Mouse (Mus musculus) C2C12 (cell line): Measurements from ENCODE around the gene Rtl9. TPM values are rescaled to one million over a fixed set of nuclear protein-coding genes. Genes with fewer than 3 reads are reported as not detected.

Source experiments
- H3K27me3 ChIP-seq: one replicate; pipeline ENCODE4 v1.6.1; 2011; ENCODE audit not compliant: control insufficient read depth, insufficient read depth, insufficient read length
- H3K36me3 ChIP-seq: one replicate; pipeline ENCODE4 v1.6.1; 2011; ENCODE audit not compliant: control insufficient read depth, insufficient read depth
- H3K4me3 ChIP-seq: one replicate; pipeline ENCODE4 v1.5.1; 2011; ENCODE audit warnings: mild to moderate bottlenecking, control low read depth; ENCODE audit not compliant: poor library complexity, insufficient read depth, severe bottlenecking
- H3K79me2 ChIP-seq: one replicate; pipeline ENCODE4 v1.6.1; 2011; ENCODE audit not compliant: control insufficient read depth, insufficient read depth
- H3K79me3 ChIP-seq: one replicate; pipeline ENCODE4 v1.6.1; 2011; ENCODE audit warnings: low read depth, control low read depth
- H3ac ChIP-seq: one replicate; pipeline ENCODE3; 2011; ENCODE audit warnings: low read depth; ENCODE audit not compliant: control insufficient read depth, insufficient read length
- CEBPB ChIP-seq: IDR thresholded peaks from one replicate; pipeline ENCODE4 v1.6.1; 2011; ENCODE audit warnings: low read depth, mild to moderate bottlenecking, control low read depth, moderate library complexity
- CTCF ChIP-seq: IDR thresholded peaks from one replicate; pipeline ENCODE4 v1.5.1; 2011; ENCODE audit not compliant: control insufficient read depth, insufficient read depth, insufficient read length
- FOSL1 ChIP-seq: IDR thresholded peaks from one replicate; pipeline ENCODE4 v1.8.0; 2011; ENCODE audit warnings: mild to moderate bottlenecking, low read length; ENCODE audit not compliant: poor library complexity, insufficient read depth, severe bottlenecking
- MAX ChIP-seq: IDR thresholded peaks from one replicate; pipeline ENCODE4 v1.6.1; 2011; ENCODE audit warnings: mild to moderate bottlenecking, control low read depth
- MYOD1 ChIP-seq: IDR thresholded peaks from one replicate; pipeline ENCODE4 v1.6.1; 2011; ENCODE audit warnings: low read depth; ENCODE audit not compliant: control insufficient read depth, insufficient read length
- MYOG ChIP-seq: IDR thresholded peaks from one replicate; pipeline ENCODE4 v1.6.1; 2011; ENCODE audit not compliant: control insufficient read depth, insufficient read length; ENCODE audit errors: extremely low read depth
- USF1 ChIP-seq: IDR thresholded peaks from one replicate; pipeline ENCODE4 v1.6.1; 2011; ENCODE audit warnings: low read depth, mild to moderate bottlenecking, control low read depth, moderate library complexity
- polyA plus RNA-seq: library from polyadenylated mRNA; unstranded; fragments of >200 nt; fragmentation: generic; extraction: Trizol; gene quantifications from one replicate; pipeline ENCODE4 v1.2.1, GENCODE M21; 2012; ENCODE audit warnings: missing spikeins

The Rtl9 gene
- polyA plus RNA-seq, 1 experiment = 0.01 TPM

DNA sequence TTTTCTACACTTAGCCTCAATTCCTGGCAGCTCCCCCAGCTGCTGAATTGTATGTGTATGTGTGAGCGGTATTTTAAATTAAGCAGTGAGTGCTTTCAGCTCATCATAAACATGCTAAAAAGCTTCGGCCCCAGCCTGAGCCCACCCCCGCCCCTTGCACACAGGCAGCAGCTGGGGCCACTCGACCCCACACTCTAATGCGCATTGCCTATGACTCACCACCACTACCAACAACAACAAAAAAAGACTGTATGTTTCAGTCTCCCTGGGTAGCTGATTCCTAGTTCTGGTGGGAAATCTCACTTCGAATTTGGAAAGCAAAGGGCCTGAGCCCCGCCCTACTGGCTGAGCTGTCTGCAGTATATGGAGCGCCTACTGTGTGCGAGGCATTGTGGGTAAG lies 35.1 kb upstream of the Rtl9 start:
- H3K79me3 ChIP-seq = no peaks in the 10 kb centered on the region
- no peaks in the 10 kb centered on the region for H3K27me3 ChIP-seq
- no peak overlapping the region for H3ac ChIP-seq
- H3K36me3 ChIP-seq = no peaks in the 10 kb centered on the region
- TF ChIP-seq MAX (no peak), CTCF (no peak), CEBPB (no peak), FOSL1 (no peak), MYOG (no peak), MYOD1 (no peak), USF1 (no peak)
- no peaks in the 10 kb centered on the region for H3K79me2 ChIP-seq
- H3K4me3 ChIP-seq = no peak overlapping the region

DNA sequence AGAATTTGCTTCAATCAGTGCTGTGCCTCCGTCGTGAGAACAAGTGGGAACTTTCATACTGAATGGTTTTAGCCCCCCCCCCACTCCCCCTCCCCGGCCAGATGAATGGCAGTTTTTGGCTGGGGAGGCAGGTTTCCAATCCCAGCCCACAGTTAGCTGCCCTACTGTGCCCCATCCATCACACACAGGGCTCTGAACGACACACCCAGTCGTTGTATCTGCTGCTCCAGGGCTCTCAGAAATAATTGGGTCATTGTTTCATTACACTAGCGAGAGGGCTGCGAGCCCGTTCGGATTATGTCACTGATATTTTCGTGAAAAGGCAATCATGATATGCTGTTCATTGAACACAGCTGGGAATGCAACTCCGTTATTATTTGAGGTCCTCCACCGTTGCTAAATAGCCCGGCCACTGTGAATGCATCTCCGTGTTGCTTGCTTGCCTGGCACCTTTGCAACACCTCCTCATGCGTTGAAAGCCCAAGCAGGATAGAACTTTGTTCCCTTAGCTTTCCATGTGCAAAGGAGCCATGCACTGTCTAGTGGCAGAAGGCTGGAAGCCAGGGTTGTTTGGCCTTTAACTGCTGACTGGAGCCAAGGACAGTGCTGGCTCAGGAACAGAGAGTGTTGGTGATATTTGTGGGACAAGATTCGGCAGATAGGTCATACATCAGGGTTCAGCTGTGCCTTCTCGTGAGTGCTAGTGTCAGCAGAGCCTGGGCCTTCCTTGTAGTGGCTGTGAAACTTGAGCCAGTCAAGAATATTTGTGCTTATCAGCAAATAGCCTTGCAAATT lies 32.9 kb upstream of the Rtl9 start:
- Histone ChIP-seq H3K4me3 (no peak overlapping the region), H3K79me2 (no peaks in the 10 kb centered on the region), H3K27me3 (no peaks in the 10 kb centered on the region), H3K36me3 (no peaks in the 10 kb centered on the region), H3K79me3 (no peaks in the 10 kb centered on the region), H3ac (no peak overlapping the region)
- TF ChIP-seq CEBPB (no peak), USF1 (no peak), MYOG (no peak), MYOD1 (no peak), CTCF (no peak), FOSL1 (no peak), MAX (no peak)

DNA sequence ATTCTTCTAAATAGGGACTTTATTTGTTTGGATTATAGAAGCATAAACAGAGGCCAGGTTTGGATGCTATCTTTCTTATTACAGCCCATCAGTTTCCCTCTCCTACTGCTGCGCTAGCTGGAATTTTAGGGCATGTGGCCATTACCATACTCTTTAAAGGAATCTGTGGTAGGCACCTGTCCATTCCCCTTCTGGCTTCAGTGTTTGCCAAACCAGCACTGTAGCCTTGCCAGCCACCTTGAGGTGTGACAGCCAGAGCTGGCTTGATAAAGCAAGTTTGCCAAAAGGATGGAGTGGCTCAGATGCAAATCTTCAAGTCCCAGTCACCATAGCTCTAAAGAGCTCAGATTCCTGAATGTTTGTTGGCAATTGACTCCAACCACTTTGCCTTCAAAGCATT lies 32.3 kb upstream of the Rtl9 start:
- Histone ChIP-seq H3K27me3 (no peaks in the 10 kb centered on the region), H3ac (no peak overlapping the region), H3K79me3 (no peaks in the 10 kb centered on the region), H3K79me2 (no peaks in the 10 kb centered on the region), H3K36me3 (no peaks in the 10 kb centered on the region), H3K4me3 (no peak overlapping the region)
- TF ChIP-seq MYOG (no peak), FOSL1 (no peak), MAX (no peak), MYOD1 (no peak), CEBPB (no peak), CTCF (no peak), USF1 (no peak)

DNA sequence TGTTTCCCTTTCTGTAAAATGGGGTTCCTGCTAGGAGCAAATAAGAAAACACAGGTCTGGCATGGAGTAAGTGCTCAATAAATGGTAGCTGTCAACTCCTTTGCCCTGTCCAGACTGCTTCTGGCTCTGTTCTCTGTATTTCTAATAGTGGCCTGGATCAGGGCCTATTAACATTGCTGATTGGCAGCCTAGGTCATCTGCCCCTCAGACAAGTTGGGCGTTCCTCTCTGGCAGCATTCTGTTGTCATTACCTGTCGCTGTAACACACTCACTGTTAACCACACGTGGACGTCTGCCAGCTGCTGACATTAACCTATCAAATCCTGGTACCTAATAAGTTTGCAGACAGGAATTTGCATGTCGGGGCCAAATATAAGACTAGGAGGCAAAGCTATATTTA lies 31.8 kb upstream of the Rtl9 start:
- TF ChIP-seq FOSL1 = no peak
- TF ChIP-seq MYOG = no peak
- no peak for TF ChIP-seq MAX
- no peak for TF ChIP-seq USF1
- TF ChIP-seq CTCF = no peak
- TF ChIP-seq CEBPB = no peak
- no peak for TF ChIP-seq MYOD1
- H3ac ChIP-seq = no peak overlapping the region
- no peaks in the 10 kb centered on the region for H3K36me3 ChIP-seq
- H3K79me3 ChIP-seq = no peaks in the 10 kb centered on the region
- no peak overlapping the region for H3K4me3 ChIP-seq
- no peaks in the 10 kb centered on the region for H3K27me3 ChIP-seq
- no peaks in the 10 kb centered on the region for H3K79me2 ChIP-seq

DNA sequence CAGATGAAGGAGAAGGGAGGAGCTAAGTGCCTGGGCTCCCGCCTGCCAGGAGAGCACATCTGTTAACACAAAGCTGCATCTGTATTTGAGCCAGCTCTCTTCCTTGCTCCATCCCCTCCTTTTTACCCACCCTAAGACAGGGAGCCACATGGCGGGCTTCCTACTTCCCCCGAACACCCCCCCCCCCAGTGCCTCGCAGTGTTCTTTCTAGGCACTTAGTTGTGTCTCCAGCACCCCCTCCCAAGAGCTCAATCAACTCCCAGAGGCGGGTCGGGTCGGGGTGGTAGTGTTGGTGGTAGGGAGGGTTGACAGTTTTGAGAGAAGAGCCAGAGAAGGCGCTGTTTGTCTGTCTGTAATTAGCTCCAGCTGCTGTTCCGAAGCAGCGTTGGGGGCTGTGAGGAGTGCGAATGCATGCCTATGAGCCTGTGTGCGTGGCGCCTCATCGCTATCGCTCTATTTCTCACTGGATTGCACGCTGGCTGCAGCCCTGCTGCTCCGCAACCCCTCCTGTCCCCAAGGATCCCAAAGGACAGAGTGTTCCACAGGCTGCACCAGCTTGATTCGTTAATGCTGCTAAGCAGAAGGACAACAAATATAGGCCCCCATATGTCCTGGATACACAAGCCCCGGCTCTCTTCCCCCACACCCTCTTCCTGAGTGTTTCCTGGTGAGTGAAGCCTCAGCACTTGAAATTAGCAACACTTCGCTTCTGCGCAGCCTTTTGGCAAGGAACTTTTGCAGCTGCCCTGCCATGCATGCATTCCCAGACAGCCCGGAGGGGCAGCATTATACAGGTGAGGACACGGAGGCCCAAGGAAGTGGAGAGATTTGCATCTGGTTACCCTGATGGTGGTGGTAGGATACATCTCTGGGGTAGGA lies 18.7 kb upstream of the Rtl9 start:
- Histone ChIP-seq H3K79me2 (no peaks in the 10 kb centered on the region), H3K79me3 (no peaks in the 10 kb centered on the region), H3K36me3 (no peaks in the 10 kb centered on the region), H3K27me3 (peaks cover 7% of the 10 kb centered on the region), H3K4me3 (no peak overlapping the region), H3ac (no peak overlapping the region)
- TF ChIP-seq USF1 (no peak), MYOD1 (no peak), CTCF (no peak), FOSL1 (no peak), MAX (no peak), MYOG (no peak), CEBPB (no peak)
